ENCODE assay signal across 14 mouse cellular contexts in genomic region chr19:24730661-24731060, GRCm38 (mm10). TPM values are rescaled to one million over a fixed set of nuclear protein-coding genes. Genes with fewer than 3 reads are reported as not detected.
DNase-seq lines count a peak whose midpoint lies in the region; TF ChIP-seq lines count a peak whose summit lies in the region.
"Had no signal": no experiment of that assay in that cellular context is flagged by ENCODE, and none has a peak within 500 bp of the region (broad histone marks: within the 10 kb centered on the region; RNA-seq: fewer than 3 reads in every experiment).

No protein-coding gene starts in this region.

- no peak for TF ChIP-seq POLR2A in thymus, adult 2 months (IDR thresholded peaks at IDR 0.05; ENCODE audit: control insufficient read depth, extremely low read depth, insufficient read depth, low read length, poor library complexity)

- WGBS in thymus, adult 2 months: 70% methylated on average over 5 of the region's 5 CpGs

- peak; percentile 41 for DNase-seq in gastrocnemius, adult 2 months
- DNase-seq in gastrocnemius, postnatal 36 days: no peak
- DNase-seq in kidney, postnatal 4 days: peak; percentile 43 to 61
- DNase-seq in kidney, adult 8-10 months: no peak
- DNase-seq in Muller cell, postnatal 12 days (ENCODE audit: inconsistent ontology term): peak; percentile 67
- peak; percentile 12 for DNase-seq in lung, postnatal 25 days (ENCODE audit: low spot score)
- no peak for DNase-seq in thymus, adult 2 months
- no peak for DNase-seq in T-cell, adult 2 months (ENCODE audit: low spot score)
- DNase-seq: cerebellum, postnatal 36 days; heart, postnatal 36 days; liver, embryonic 13.5 days; thymus, postnatal 14 days had no signal

- H3K4me3 ChIP-seq in gastrocnemius, adult 2 months: no peak overlapping the region
- no peak overlapping the region for H3K4me3 ChIP-seq in thymus, adult 2 months (ENCODE audit: control insufficient read depth, insufficient read depth, low read length)
- H3K4me3 ChIP-seq: liver, embryonic 13.5 days; midbrain, embryonic 12.5 days had no signal

- H3K27me3 ChIP-seq in thymus, adult 2 months (ENCODE audit: control insufficient read depth, insufficient read depth, low read length): no peaks in the 10 kb centered on the region
- H3K27me3 ChIP-seq: liver, embryonic 13.5 days; midbrain, embryonic 12.5 days had no signal

- TF ChIP-seq CTCF in gastrocnemius, adult 2 months (IDR thresholded peaks at IDR 0.05): no peak
- no peak for TF ChIP-seq CTCF in thymus, adult 2 months (IDR thresholded peaks at IDR 0.05; ENCODE audit: borderline replicate concordance, control insufficient read depth, extremely low read depth, insufficient read depth, low read length, poor library complexity)

- H3K36me3 ChIP-seq in thymus, adult 2 months (ENCODE audit: control insufficient read depth, insufficient read depth, low read length): no peaks in the 10 kb centered on the region
- H3K36me3 ChIP-seq: liver, embryonic 13.5 days; midbrain, embryonic 12.5 days had no signal

- peak overlapping the region; percentile 63 for H3K27ac ChIP-seq in gastrocnemius, adult 2 months
- no peak overlapping the region for H3K27ac ChIP-seq in thymus, adult 2 months (ENCODE audit: control insufficient read depth, insufficient read depth, low read length)
- H3K27ac ChIP-seq: liver, embryonic 13.5 days; midbrain, embryonic 12.5 days had no signal

- intact Hi-C loops in gastrocnemius, adult 2 months (cut with DNase I): no loop called here
- intact Hi-C loops in gastrocnemius, postnatal 36 days (cut with DNase I): no loop called here

- H3K4me1 ChIP-seq in thymus, adult 2 months (replicated peaks; ENCODE audit: control insufficient read depth, insufficient read depth, low read length): no peaks in the 10 kb centered on the region
- H3K4me1 ChIP-seq: liver, embryonic 13.5 days had no signal

RNA-seq across cellular contexts. Expression of gene Tmem252, which starts 56.9 kb away (rescaled TPM):
- total RNA-seq in gastrocnemius, adult 2 months (2021): under 1 TPM; 0.08 TPM
- under 1 TPM; 0.12 to 0.13 TPM for total RNA-seq in gastrocnemius, postnatal 36 days (2021)
- 0.08 and 0.31 TPM in 2 replicates for polyA plus RNA-seq in thymus, adult 2 months (2012; rRNA removed)
- total RNA-seq: neutrophil, adult 5-6 weeks had no signal

Comparison
In these comparisons a context has a peak if more than half of its experiments do, and no peak if none do; other contexts are left out.
1. DNase-seq: peak in gastrocnemius, adult 2 months (single experiment), kidney, postnatal 4 days (2 of 2), Muller cell, postnatal 12 days (single experiment) and lung, postnatal 25 days (single experiment); none in gastrocnemius, postnatal 36 days (0 of 2), kidney, adult 8-10 months (0 of 2), thymus, adult 2 months (single experiment) and T-cell, adult 2 months (single experiment).